Comparison of ENCODE assay signal across 12 mouse cellular contexts in genomic region chrX:36533744-36534143, GRCm38 (mm10). TPM values are rescaled to one million over a fixed set of nuclear protein-coding genes. Genes with fewer than 3 reads are reported as not detected.
"Had no signal": no experiment of that assay in that cellular context is flagged by ENCODE, and none has a peak within 500 bp of the region (broad histone marks: within the 10 kb centered on the region; RNA-seq: fewer than 3 reads in every experiment).

No protein-coding gene starts in this region.

- H3K9me3 ChIP-seq: limb, embryonic 10.5 days; liver, embryonic 15.5 days; lung, embryonic 15.5 days; megakaryocyte, embryonic 14.5 days; midbrain, embryonic 15.5 days; neural tube, embryonic 12.5 days had no signal

- H3K36me3 ChIP-seq: limb, embryonic 10.5 days; liver, embryonic 15.5 days; lung, embryonic 15.5 days; midbrain, embryonic 15.5 days; neural tube, embryonic 12.5 days had no signal

- H3K27me3 ChIP-seq: liver, embryonic 15.5 days; lung, embryonic 15.5 days; midbrain, embryonic 15.5 days; neural tube, embryonic 12.5 days had no signal

- H3K9ac ChIP-seq: liver, embryonic 15.5 days; lung, embryonic 15.5 days; midbrain, embryonic 15.5 days; neural tube, embryonic 12.5 days had no signal

- H3K4me3 ChIP-seq: left cerebral cortex, adult 2 months; limb, embryonic 10.5 days; liver, embryonic 15.5 days; lung, embryonic 15.5 days; megakaryocyte, embryonic 14.5 days; midbrain, embryonic 15.5 days; neural tube, embryonic 12.5 days had no signal

- H3K4me2 ChIP-seq: liver, embryonic 15.5 days; lung, embryonic 15.5 days; midbrain, embryonic 11.5 days; midbrain, embryonic 15.5 days; neural tube, embryonic 12.5 days had no signal

- H3K4me1 ChIP-seq: limb, embryonic 10.5 days; liver, embryonic 15.5 days; lung, embryonic 15.5 days; midbrain, embryonic 15.5 days; neural tube, embryonic 12.5 days had no signal

- H3K27ac ChIP-seq: left cerebral cortex, adult 2 months; limb, embryonic 10.5 days; liver, embryonic 15.5 days; lung, embryonic 15.5 days; macrophage; midbrain, embryonic 15.5 days; neural tube, embryonic 12.5 days had no signal

RNA-seq across cellular contexts. Expression of gene Gm14569, which starts 42.1 kb away (rescaled TPM):
- total RNA-seq: left cerebral cortex, adult 2 months; monocyte, adult 5-6 weeks; neutrophil, adult 5-6 weeks had no signal
- polyA plus RNA-seq: intestine, embryonic 14.5 days; limb, embryonic 10.5 days; liver, embryonic 15.5 days; lung, embryonic 15.5 days; macrophage; midbrain, embryonic 11.5 days; midbrain, embryonic 15.5 days; neural tube, embryonic 12.5 days had no signal
